Mouse (Mus musculus) olfactory bulb, adult 2 months (tissue): Measurements from ENCODE around the gene Gm8369.

Source experiments
- CTCF ChIP-seq: fragments of 200-500 bp; IDR thresholded peaks from 2 replicates; pipeline ENCODE4 v1.5.1; 2012; ENCODE audit warnings: low read depth, mild to moderate bottlenecking, low read length, moderate library complexity; ENCODE audit not compliant: insufficient read depth
- POLR2A ChIP-seq: fragments of 200-500 bp; IDR thresholded peaks from 2 replicates; pipeline ENCODE4 v1.6.1; 2012; ENCODE audit warnings: mild to moderate bottlenecking, low read depth, low read length, moderate library complexity; ENCODE audit not compliant: insufficient read depth

- TF ChIP-seq POLR2A (no peak), CTCF (no peak)
Measured at GRCm38 (mm10) chr19:11484388-11484787, 1.4 kb upstream of the Gm8369 start.
